Mouse (Mus musculus) embryonic facial prominence, embryonic 14.5 days (tissue): ENCODE results near the gene 4930558K02Rik. TPM values are rescaled to one million over a fixed set of nuclear protein-coding genes. Genes with fewer than 3 reads are reported as not detected.

Experiments
- ATAC-seq: fragments of 200-750 bp; cut with Nextera tagmentation; 2 replicates; pipeline ENCODE4 v1.8.0; 2017; ENCODE audit warnings: low read depth, moderate number of reproducible peaks, moderate TSS enrichment
- DNase-seq: peaks from one replicate; pipeline ENCODE4 v3.0.0-alpha.2; 2015; ENCODE audit warnings: low spot score
- H3K27ac ChIP-seq: fragments of 300-500 bp; sonication (generic); replicated peaks from 2 replicates; pipeline ENCODE4 v1.5.1; 2014; ENCODE audit warnings: low read depth, mild to moderate bottlenecking, low read length, moderate library complexity
- H3K27me3 ChIP-seq: fragments of 300-500 bp; sonication (generic); replicated peaks from 2 replicates; pipeline ENCODE4 v1.6.1; 2014; ENCODE audit warnings: low read length; ENCODE audit not compliant: control insufficient read depth, insufficient read depth
- H3K36me3 ChIP-seq: fragments of 300-500 bp; sonication (generic); 2 replicates; pipeline ENCODE4 v1.6.1; 2014; ENCODE audit warnings: low read length, mixed read lengths; ENCODE audit not compliant: control insufficient read depth, insufficient read depth
- H3K4me1 ChIP-seq: fragments of 300-500 bp; sonication (generic); 2 replicates; pipeline ENCODE4 v1.6.1; 2014; ENCODE audit warnings: antibody characterized with exemption, low read length; ENCODE audit not compliant: control insufficient read depth, insufficient read depth
- H3K4me2 ChIP-seq: fragments of 300-500 bp; sonication (generic); 2 replicates; pipeline ENCODE4 v1.6.1; 2014; ENCODE audit warnings: low read depth, mild to moderate bottlenecking, low read length, moderate library complexity, mixed read lengths
- H3K4me3 ChIP-seq: fragments of 300-500 bp; sonication (generic); 2 replicates; pipeline ENCODE4 v1.5.1; 2014; ENCODE audit warnings: low read depth, mild to moderate bottlenecking, low read length
- H3K9ac ChIP-seq: fragments of 300-500 bp; sonication (generic); 2 replicates; pipeline ENCODE4 v1.6.1; 2014; ENCODE audit warnings: low read depth, mild to moderate bottlenecking, low read length, moderate library complexity, mixed read lengths
- H3K9me3 ChIP-seq: fragments of 300-500 bp; sonication (generic); 2 replicates; pipeline ENCODE4 v1.6.1; 2016; ENCODE audit warnings: low read length; ENCODE audit not compliant: control insufficient read depth
- WGBS: fragments of 180-500 bp; shearing (Covaris S2); extraction: QIAGEN DNeasy Blood & Tissue Kit; methylation state at CpG from one replicate; pipeline ENCODE4 v1.1.7; 2014; 5-methylcytosine and 5-hydroxymethylcytosine counted together
- polyA plus RNA-seq: library from polyadenylated mRNA; unstranded; fragments of >200 nt; fragmentation: Nextera tagmentation; extraction: Ambion mirVana; gene quantifications from 2 replicates; pipeline ENCODE4 v1.2.1, GENCODE M21; 2014

Gene 4930558K02Rik
- polyA plus RNA-seq, 1 experiment from 2014 or later: not detected

DNA sequence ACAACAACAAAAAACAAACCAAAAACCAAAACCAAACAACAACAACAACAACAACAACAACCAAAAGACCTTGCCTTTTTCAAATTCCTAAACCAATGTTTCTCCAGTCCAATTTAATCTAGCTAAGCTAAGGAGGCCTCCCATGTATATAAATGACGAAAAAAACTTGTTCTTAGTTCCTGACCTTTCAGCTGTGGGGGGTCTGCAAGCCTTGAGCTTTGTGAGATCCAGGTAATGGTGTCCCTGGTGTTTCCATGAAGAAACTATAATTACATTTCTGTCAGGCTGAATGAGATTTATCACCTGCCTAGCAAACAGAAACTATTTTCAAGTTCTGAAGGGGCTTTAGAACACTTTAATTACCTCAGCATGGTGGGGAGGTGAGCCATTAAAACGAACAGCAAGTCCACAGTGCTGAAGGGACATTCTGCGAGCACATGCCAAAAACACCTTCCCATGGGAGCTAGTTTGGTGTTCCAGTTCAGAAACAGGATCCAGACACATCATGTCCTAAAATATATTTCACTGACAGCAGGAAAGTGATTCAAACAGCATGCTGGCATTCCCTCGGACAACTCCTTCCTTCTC lies 4.6 kb upstream of the 4930558K02Rik start:
- WGBS: 18% methylated on average over 4 of the region's 4 CpGs
- Histone ChIP-seq H3K9ac (no peak overlapping the region), H3K36me3 (no peaks in the 10 kb centered on the region), H3K4me2 (no peak overlapping the region), H3K27me3 (no peaks in the 10 kb centered on the region), H3K4me1 (peaks cover 32% of the 10 kb centered on the region), H3K27ac (peak overlapping the region; percentile 19; the same call in 1 of the 2 replicates), H3K4me3 (no peak overlapping the region), H3K9me3 (no peaks in the 10 kb centered on the region)
- DNase-seq (peak; percentile 67), ATAC-seq (no peak)

DNA sequence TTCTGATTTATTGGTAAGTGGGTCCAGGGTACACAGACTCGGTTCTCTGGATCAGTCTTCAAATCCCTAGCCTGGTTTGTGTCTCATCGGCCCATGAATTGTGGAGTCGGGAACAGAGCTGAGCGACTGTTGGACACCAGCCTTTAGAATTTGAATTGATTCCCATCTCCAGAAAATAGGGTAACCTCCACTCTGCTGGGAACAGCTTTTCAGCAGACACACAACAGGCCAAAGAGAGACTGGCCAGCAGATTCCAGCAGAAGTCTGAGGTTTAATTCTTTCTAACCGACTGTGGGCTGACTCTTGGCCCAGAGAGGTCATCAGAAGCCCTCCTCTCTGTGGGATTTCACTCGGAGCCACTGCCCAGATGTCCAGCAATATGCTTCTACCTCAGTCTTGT lies 4.0 kb upstream of the 4930558K02Rik start:
- Histone ChIP-seq H3K9ac (no peak overlapping the region), H3K4me1 (peaks cover 32% of the 10 kb centered on the region), H3K4me3 (no peak overlapping the region), H3K4me2 (no peak overlapping the region), H3K27ac (peak overlapping the region; percentile 19), H3K36me3 (no peaks in the 10 kb centered on the region), H3K27me3 (no peaks in the 10 kb centered on the region), H3K9me3 (no peaks in the 10 kb centered on the region)
- DNase-seq: no peak
- WGBS: 53% methylated on average over 6 of the region's 6 CpGs
- no peak for ATAC-seq

GRCm38 (mm10) chr1:161980626-161981298 lies 1.3 kb upstream of the 4930558K02Rik start:
- H3K4me2 ChIP-seq: no peak overlapping the region

GRCm38 (mm10) chr1:161980046-161980445 lies 610 bp upstream of the 4930558K02Rik start:
- DNase-seq (no peak), ATAC-seq (no peak)
- H3K27ac ChIP-seq: peak overlapping the region; percentile 78
- H3K36me3 ChIP-seq: no peaks in the 10 kb centered on the region
- no peak overlapping the region for H3K4me3 ChIP-seq
- H3K9me3 ChIP-seq: no peaks in the 10 kb centered on the region
- H3K27me3 ChIP-seq: no peaks in the 10 kb centered on the region
- no peak overlapping the region for H3K4me2 ChIP-seq
- WGBS: 60% methylated on average over 2 of the region's 2 CpGs
- H3K9ac ChIP-seq: no peak overlapping the region
- peaks cover 46% of the 10 kb centered on the region for H3K4me1 ChIP-seq

More at GRCm38 (mm10) chr1:161980626-161981298, 1.3 kb upstream of the 4930558K02Rik start:
- ATAC-seq (no peak), DNase-seq (no peak)
- Histone ChIP-seq H3K4me1 (peaks cover 46% of the 10 kb centered on the region), H3K9ac (no peak overlapping the region), H3K9me3 (no peaks in the 10 kb centered on the region), H3K4me3 (no peak overlapping the region), H3K27ac (peak overlapping the region; percentile 78), H3K36me3 (no peaks in the 10 kb centered on the region), H3K27me3 (no peaks in the 10 kb centered on the region)
- WGBS: 50% methylated on average over 9 of the region's 9 CpGs

- Histone ChIP-seq H3K27ac (no peak overlapping the region), H3K9me3 (no peaks in the 10 kb centered on the region), H3K27me3 (no peaks in the 10 kb centered on the region), H3K9ac (no peak overlapping the region), H3K4me2 (no peak overlapping the region), H3K4me1 (peaks cover 32% of the 10 kb centered on the region), H3K4me3 (no peak overlapping the region), H3K36me3 (no peaks in the 10 kb centered on the region)
- ATAC-seq (no peak), DNase-seq (no peak)
- 79% methylated on average over 5 of the region's 5 CpGs for WGBS
These were observed 1.2 kb downstream of the 4930558K02Rik start for GRCm38 (mm10) chr1:161978173-161978700.

DNA sequence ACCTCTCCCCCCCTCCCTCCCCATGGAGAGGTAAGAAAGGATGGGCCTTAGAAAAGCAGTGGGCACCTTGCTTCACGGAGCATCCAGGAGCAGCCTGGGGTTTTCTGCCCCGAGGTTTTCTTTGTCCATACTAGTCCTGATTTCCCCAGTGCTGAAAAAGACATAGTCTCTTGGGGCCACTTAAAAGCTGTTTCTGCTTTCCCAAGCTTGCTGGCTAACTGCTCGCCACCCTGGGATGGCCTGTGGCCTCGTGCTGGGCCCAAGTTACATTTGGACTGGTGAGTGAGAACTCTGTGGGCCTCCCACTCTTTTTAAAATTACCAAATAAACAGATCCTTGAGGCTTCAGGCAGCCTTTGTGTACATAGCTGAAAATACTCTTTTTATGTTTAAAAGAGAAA lies 2.1 kb downstream of the 4930558K02Rik start:
- Histone ChIP-seq H3K27ac (peak overlapping the region; percentile 85), H3K4me3 (no peak overlapping the region), H3K4me1 (peaks cover 30% of the 10 kb centered on the region), H3K36me3 (no peaks in the 10 kb centered on the region), H3K9ac (peak overlapping the region; percentile 35; the same call in 1 of the 2 replicates), H3K4me2 (0 out of 2 replicates have a peak overlapping the region, but pooled peaks have one; percentile 16), H3K9me3 (no peaks in the 10 kb centered on the region), H3K27me3 (no peaks in the 10 kb centered on the region)
- DNase-seq (no peak), ATAC-seq (no peak)
- 48% methylated on average over 4 of the region's 4 CpGs for WGBS

DNA sequence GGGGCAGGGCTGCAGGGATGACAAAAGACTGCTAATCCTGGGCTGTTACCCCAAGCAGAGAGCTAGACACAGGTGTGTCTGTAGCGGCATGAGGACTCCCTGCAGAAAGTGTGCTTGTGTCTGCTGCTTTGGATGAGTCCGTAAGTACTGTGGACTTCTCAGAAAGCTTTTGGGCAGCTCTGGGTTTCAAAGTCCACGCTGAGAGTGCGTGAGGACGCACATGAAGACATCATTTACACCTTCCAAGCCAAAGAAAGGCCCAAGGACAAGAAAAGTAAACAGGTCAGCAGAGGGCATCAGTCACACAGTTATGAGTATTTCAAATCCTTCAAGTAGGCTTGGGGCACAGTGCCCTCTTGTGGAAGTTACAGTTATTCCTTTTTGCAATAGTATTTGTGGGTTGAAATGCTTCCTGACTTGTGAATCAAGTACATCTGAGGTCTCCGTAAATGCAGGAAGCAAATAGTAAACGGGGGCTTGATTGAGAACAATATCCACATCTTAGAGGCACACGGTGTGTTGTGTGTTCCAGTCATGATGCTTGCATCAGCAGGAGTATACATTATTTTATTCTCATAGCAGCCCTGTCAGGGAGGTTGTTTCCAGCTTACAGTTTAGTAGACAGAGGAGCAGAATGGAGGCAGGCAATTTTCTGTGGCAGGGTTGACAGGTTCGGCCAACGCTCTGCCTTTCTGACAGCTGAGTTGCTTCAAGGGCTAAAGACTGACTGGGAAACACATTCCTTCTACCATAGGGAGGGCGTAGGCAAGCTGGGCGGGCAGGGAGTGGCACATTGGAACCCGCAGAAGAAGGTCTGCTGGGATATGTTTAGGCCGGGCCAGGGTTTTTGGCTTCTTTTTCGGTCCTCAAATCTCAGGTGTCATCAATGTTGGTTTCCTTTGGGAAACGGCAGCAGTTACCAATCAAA lies 2.9 kb downstream of the 4930558K02Rik start:
- Histone ChIP-seq H3K9ac (peak overlapping the region; percentile 35; the same call in 1 of the 2 replicates), H3K9me3 (no peaks in the 10 kb centered on the region), H3K27me3 (no peaks in the 10 kb centered on the region), H3K27ac (peak overlapping the region; percentile 85), H3K4me3 (no peak overlapping the region), H3K36me3 (no peaks in the 10 kb centered on the region), H3K4me2 (peak overlapping the region; percentile 16), H3K4me1 (peaks cover 30% of the 10 kb centered on the region)
- DNase-seq: peak; percentile 95
- WGBS: 36% methylated on average over 16 of the region's 16 CpGs
- peak; percentile 64 for ATAC-seq

DNA sequence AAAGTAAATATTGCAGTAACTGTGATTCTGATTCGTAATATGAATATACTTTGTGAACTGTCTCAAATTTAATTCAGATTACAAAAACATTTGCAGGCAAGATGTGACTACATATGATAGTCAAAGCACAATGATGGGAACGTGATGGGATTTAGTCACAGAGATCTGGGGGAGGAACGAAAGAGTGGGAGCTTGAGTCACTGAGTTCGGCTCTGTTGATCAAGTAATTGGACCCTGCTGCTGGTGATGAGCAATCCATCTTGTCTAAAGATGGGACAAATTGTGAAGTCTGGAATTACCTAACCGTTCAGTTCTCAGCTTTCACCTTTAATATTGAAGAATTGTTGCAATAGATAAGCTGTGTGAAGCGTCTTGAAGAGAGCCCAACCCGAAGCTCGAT lies 7.2 kb downstream of the 4930558K02Rik start:
- no peak for ATAC-seq
- H3K9me3 ChIP-seq: no peaks in the 10 kb centered on the region
- peaks cover 28% of the 10 kb centered on the region for H3K4me1 ChIP-seq
- DNase-seq: no peak
- no peak overlapping the region for H3K27ac ChIP-seq
- no peak overlapping the region for H3K9ac ChIP-seq
- no peak overlapping the region for H3K4me3 ChIP-seq
- peaks cover 10% of the 10 kb centered on the region; the same call in 1 of the 2 replicates for H3K36me3 ChIP-seq
- H3K4me2 ChIP-seq: no peak overlapping the region
- no peaks in the 10 kb centered on the region for H3K27me3 ChIP-seq
- 78% methylated on average over 8 of the region's 8 CpGs for WGBS
